Mouse (Mus musculus) hindbrain, embryonic 12.5 days (tissue): ENCODE results near the gene Abr. TPM values are rescaled to one million over a fixed set of nuclear protein-coding genes. Genes with fewer than 3 reads are reported as not detected.

Experiments used
- ATAC-seq: fragments of 200-750 bp; cut with Nextera tagmentation; 2 replicates; pipeline ENCODE4 v1.8.0; 2017; ENCODE audit warnings: moderate TSS enrichment; ENCODE audit not compliant: low FRiP score
- H3K27ac ChIP-seq: fragments of 300-500 bp; sonication (generic); 2 replicates; pipeline ENCODE4 v1.5.1; 2016; ENCODE audit warnings: mild to moderate bottlenecking
- H3K27me3 ChIP-seq: fragments of 300-500 bp; sonication (generic); 2 replicates; pipeline ENCODE4 v1.6.1; 2016; ENCODE audit warnings: mild to moderate bottlenecking
- H3K36me3 ChIP-seq: fragments of 300-500 bp; sonication (generic); 2 replicates; pipeline ENCODE4 v1.6.1; 2016; ENCODE audit warnings: mild to moderate bottlenecking
- H3K4me1 ChIP-seq: fragments of 300-500 bp; sonication (generic); 2 replicates; pipeline ENCODE4 v1.6.1; 2016
- H3K4me2 ChIP-seq: fragments of 300-500 bp; sonication (generic); replicated peaks from 2 replicates; pipeline ENCODE4 v1.6.1; 2016; ENCODE audit warnings: mild to moderate bottlenecking
- H3K4me3 ChIP-seq: fragments of 300-500 bp; sonication (generic); 2 replicates; pipeline ENCODE4 v1.5.1; 2016; ENCODE audit warnings: mild to moderate bottlenecking
- H3K9ac ChIP-seq: fragments of 300-500 bp; sonication (generic); 2 replicates; pipeline ENCODE4 v1.6.1; 2016; ENCODE audit warnings: mild to moderate bottlenecking, moderate library complexity
- H3K9me3 ChIP-seq: fragments of 300-500 bp; sonication (generic); replicated peaks from 2 replicates; pipeline ENCODE4 v1.6.1; 2016; ENCODE audit warnings: mild to moderate bottlenecking
- WGBS: fragments of 180-500 bp; shearing (Covaris S2); methylation state at CpG from one replicate; pipeline ENCODE4 v1.1.7; 2016; 5-methylcytosine and 5-hydroxymethylcytosine counted together
- polyA plus RNA-seq: library from polyadenylated mRNA; unstranded; fragments of >200 nt; fragmentation: Nextera tagmentation; extraction: Ambion mirVana; gene quantifications from 2 replicates; pipeline ENCODE4 v1.2.1, GENCODE M21; 2016

Gene Abr
- polyA plus RNA-seq, 1 experiment from 2014 or later: 85.3 TPM

- H3K4me3 ChIP-seq: peak overlapping the region; percentile 19
- ATAC-seq: peak; percentile 51
- H3K4me1 ChIP-seq: peaks cover 34% of the 10 kb centered on the region
- no peaks in the 10 kb centered on the region for H3K27me3 ChIP-seq
- no peak overlapping the region for H3K9ac ChIP-seq
- under 1% methylated on average over 19 of the region's 19 CpGs for WGBS
- no peaks in the 10 kb centered on the region for H3K9me3 ChIP-seq
- H3K36me3 ChIP-seq: no peaks in the 10 kb centered on the region
- peak overlapping the region; percentile 52 for H3K4me2 ChIP-seq
- peak overlapping the region; percentile 85 for H3K27ac ChIP-seq
Observed at GRCm38 (mm10) chr11:76645955-76646354, 23.8 kb upstream of the Abr start.

DNA sequence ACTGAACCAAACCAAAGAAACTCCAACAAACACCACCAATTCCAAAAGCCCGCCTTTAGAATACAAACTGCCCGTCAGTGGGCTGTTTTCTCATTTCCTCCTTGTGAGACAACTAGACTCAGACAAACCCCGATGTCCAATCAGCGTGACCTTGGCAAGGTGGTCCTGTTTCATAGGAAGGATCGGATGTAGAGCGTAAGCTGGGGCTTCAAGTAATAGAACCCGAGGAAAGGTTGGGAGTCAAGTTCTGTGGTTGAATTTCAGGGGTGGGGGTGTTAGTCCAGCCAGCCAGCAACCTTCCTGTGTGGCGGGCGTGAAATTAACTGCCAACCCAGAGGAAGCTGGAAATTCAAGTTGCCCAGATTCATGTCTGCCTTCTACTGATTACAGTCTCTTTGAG, 22.9 kb upstream of the Abr start:
- H3K27ac ChIP-seq: peak overlapping the region; percentile 85
- H3K4me3 ChIP-seq: no peak overlapping the region
- H3K36me3 ChIP-seq: no peaks in the 10 kb centered on the region
- ATAC-seq: no peak
- H3K9ac ChIP-seq: no peak overlapping the region
- 67% methylated on average over 9 of the region's 9 CpGs for whole genome bisulfite sequencing
- H3K27me3 ChIP-seq: no peaks in the 10 kb centered on the region
- H3K4me2 ChIP-seq: peak overlapping the region; percentile 52; the same call in 1 of the 2 replicates
- H3K4me1 ChIP-seq: peaks cover 34% of the 10 kb centered on the region
- no peaks in the 10 kb centered on the region for H3K9me3 ChIP-seq

DNA sequence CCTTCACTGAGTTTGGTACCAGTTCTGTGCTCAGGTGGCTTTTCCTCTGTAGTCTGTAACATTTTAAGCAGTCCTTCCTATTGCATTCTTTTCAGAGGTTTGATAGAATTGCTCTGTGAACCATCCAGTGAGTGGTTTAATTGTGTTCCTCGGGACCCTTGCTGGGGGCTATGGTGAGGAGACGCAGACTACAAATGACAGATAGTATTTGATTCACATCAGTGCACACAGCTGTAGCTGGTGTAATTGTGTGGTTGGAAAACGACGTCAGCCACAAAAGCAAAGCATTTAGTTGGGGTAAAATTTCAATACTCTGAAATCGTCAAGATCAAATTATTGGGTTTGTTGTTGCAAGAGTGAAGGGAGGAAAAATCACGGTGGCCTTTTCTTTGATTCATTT, 22.1 kb upstream of the Abr start:
- H3K4me1 ChIP-seq: peaks cover 36% of the 10 kb centered on the region
- H3K9ac ChIP-seq: no peak overlapping the region
- 33% methylated on average over 6 of the region's 6 CpGs for WGBS
- peak; percentile 51; the same call in 1 of the 2 replicates for ATAC-seq
- no peak overlapping the region for H3K4me3 ChIP-seq
- H3K4me2 ChIP-seq: no peak overlapping the region
- H3K36me3 ChIP-seq: no peaks in the 10 kb centered on the region
- H3K27ac ChIP-seq: peak overlapping the region; percentile 85
- no peaks in the 10 kb centered on the region for H3K9me3 ChIP-seq
- no peaks in the 10 kb centered on the region for H3K27me3 ChIP-seq

DNA sequence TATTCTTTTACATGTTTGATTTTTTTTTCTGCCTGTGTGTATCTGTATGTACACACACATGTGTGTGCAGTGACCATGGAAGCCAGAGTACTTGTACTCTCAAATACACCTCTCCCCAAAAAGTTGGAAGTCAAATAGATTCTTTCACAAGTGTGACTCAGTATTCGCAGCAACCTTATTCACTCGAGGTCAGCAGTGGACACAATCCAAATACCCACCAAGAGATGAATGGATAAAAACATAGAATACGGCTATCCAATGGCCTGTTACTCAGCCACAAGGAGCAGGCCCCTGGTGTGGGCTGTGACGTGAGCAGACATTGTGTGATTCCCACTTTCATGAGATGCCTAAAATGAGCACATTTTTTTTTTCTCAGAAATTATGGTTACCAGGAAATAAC, 18.1 kb upstream of the Abr start:
- peaks cover 16% of the 10 kb centered on the region for H3K4me1 ChIP-seq
- WGBS: 73% methylated on average over 4 of the region's 4 CpGs
- no peaks in the 10 kb centered on the region for H3K36me3 ChIP-seq

GRCm38 (mm10) chr11:76639269-76639985, 17.3 kb upstream of the Abr start:
- ATAC-seq: no peak
- Histone ChIP-seq H3K4me1 (0 out of 2 replicates have a peak, but pooled peaks cover 8% of the 10 kb centered on the region), H3K27ac (0 out of 2 replicates have a peak overlapping the region, but pooled peaks have one; percentile 30), H3K9ac (no peak overlapping the region), H3K4me2 (no peak overlapping the region), H3K4me3 (no peak overlapping the region), H3K9me3 (no peaks in the 10 kb centered on the region), H3K36me3 (no peaks in the 10 kb centered on the region), H3K27me3 (no peaks in the 10 kb centered on the region)
- WGBS: 74% methylated on average over 17 of the region's 17 CpGs

More for the DNA sequence above, 18.1 kb upstream of the Abr start:
- Histone ChIP-seq H3K4me3 (no peak overlapping the region), H3K9ac (no peak overlapping the region), H3K4me2 (no peak overlapping the region), H3K9me3 (no peaks in the 10 kb centered on the region), H3K27ac (no peak overlapping the region), H3K27me3 (no peaks in the 10 kb centered on the region)
- no peak for ATAC-seq

DNA sequence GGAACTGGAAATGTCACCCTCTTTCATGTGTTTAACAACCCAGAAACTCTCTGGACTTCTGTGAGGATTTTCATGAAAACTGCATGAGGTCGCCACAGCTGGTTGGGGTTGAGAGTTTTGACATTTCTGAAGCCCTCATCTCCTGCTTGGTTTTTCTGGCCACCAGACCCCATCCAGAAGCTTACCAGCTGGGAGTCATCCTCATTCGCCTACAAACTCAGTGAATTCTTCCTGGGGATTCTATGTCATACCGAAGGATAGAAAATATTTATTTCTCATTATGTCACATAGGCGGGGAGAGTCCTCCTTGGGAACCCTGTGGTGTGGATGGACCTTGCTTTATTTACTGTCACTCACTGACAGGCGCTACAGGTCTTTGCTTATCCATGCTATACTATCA, 8.4 kb upstream of the Abr start:
- H3K4me1 ChIP-seq: no peaks in the 10 kb centered on the region
- no peak for ATAC-seq
- no peak overlapping the region for H3K4me3 ChIP-seq
- H3K36me3 ChIP-seq: no peaks in the 10 kb centered on the region
- no peaks in the 10 kb centered on the region for H3K27me3 ChIP-seq
- 80% methylated on average over 5 of the region's 5 CpGs for WGBS
- H3K9ac ChIP-seq: no peak overlapping the region
- no peak overlapping the region for H3K4me2 ChIP-seq
- no peak overlapping the region for H3K27ac ChIP-seq
- H3K9me3 ChIP-seq: no peaks in the 10 kb centered on the region

GRCm38 (mm10) chr11:76630023-76630422, 7.9 kb upstream of the Abr start:
- no peak for ATAC-seq
- 40% methylated on average over 2 of the region's 2 CpGs for WGBS
- Histone ChIP-seq H3K4me2 (no peak overlapping the region), H3K4me1 (no peaks in the 10 kb centered on the region), H3K27ac (no peak overlapping the region), H3K4me3 (no peak overlapping the region), H3K36me3 (no peaks in the 10 kb centered on the region), H3K9me3 (no peaks in the 10 kb centered on the region), H3K27me3 (no peaks in the 10 kb centered on the region), H3K9ac (no peak overlapping the region)

DNA sequence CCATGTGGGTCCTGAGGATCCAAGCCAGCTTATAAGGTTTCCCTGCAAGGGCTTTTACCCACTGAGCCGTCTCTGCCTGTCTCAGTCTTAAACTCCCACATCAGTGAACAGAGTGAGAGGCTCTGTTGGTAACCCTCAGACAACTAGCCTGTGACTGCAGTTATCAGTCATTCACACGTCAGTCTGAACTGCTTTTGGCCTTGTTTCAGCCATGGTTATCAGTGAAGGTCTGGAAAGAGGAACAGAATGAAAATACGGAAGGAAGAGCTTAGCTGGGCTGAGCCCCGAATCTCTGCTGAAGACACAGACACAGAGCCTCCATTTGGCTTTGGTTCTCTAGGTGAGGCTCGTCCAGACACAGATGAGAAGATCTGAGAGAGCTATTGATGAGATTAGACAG, 6.5 kb upstream of the Abr start:
- 71% methylated on average over 5 of the region's 5 CpGs for WGBS
- Histone ChIP-seq H3K27ac (no peak overlapping the region), H3K4me1 (peaks cover 2% of the 10 kb centered on the region; the same call in 1 of the 2 replicates), H3K4me3 (no peak overlapping the region), H3K27me3 (0 out of 2 replicates have a peak, but pooled peaks cover 3% of the 10 kb centered on the region), H3K9ac (no peak overlapping the region), H3K9me3 (no peaks in the 10 kb centered on the region), H3K36me3 (no peaks in the 10 kb centered on the region), H3K4me2 (no peak overlapping the region)
- ATAC-seq: no peak

DNA sequence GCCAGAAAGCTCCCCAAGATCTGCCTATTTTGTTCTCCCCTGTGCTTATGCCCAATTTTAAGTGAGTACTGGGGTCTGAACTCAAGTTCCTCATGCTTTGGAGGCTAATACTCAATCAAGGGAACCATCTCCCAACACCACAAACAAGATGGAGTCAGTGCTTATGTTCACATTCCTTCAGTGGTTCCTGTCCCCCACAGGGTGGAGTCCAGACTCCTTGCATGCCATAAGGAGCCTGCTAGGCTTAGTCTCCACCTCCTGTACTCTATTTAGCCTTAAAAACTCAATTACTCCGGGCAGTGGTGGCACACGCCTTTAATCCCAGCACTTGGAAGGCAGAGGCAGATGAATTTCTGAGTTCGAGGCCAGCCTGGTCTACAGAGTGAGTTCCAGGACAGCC, 2.8 kb upstream of the Abr start:
- Histone ChIP-seq H3K27ac (no peak overlapping the region), H3K4me1 (peaks cover 25% of the 10 kb centered on the region), H3K27me3 (peaks cover 30% of the 10 kb centered on the region), H3K9me3 (no peaks in the 10 kb centered on the region), H3K36me3 (no peaks in the 10 kb centered on the region), H3K4me2 (no peak overlapping the region), H3K9ac (no peak overlapping the region), H3K4me3 (no peak overlapping the region)
- WGBS: 90% methylated on average over 3 of the region's 3 CpGs
- ATAC-seq: no peak

DNA sequence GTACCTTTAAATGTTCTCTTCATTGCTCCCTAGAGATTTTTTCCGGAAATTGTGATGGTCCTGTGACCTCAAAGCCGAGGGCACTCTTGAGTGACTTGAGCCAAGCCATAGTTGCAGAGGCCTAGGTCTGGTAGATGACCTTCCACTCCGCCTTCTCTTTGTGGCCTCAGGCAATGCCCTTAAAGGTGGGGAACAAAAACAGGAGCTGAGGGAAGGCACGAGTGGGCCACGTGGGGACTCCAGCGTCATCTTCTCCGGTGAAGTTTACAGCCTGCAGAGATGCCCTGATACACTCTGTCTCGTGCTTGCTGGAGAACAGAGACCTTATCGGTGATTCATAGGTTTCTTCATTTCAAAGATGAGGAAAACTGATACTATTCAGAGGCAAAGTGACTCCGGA, 2.0 kb upstream of the Abr start:
- H3K36me3 ChIP-seq: no peaks in the 10 kb centered on the region
- no peaks in the 10 kb centered on the region for H3K9me3 ChIP-seq
- peaks cover 30% of the 10 kb centered on the region for H3K27me3 ChIP-seq
- no peak overlapping the region for H3K4me3 ChIP-seq
- 53% methylated on average over 10 of the region's 10 CpGs for WGBS
- peak overlapping the region; percentile 100 for H3K4me2 ChIP-seq
- no peak overlapping the region for H3K27ac ChIP-seq
- ATAC-seq: no peak
- H3K9ac ChIP-seq: no peak overlapping the region
- H3K4me1 ChIP-seq: peaks cover 25% of the 10 kb centered on the region

DNA sequence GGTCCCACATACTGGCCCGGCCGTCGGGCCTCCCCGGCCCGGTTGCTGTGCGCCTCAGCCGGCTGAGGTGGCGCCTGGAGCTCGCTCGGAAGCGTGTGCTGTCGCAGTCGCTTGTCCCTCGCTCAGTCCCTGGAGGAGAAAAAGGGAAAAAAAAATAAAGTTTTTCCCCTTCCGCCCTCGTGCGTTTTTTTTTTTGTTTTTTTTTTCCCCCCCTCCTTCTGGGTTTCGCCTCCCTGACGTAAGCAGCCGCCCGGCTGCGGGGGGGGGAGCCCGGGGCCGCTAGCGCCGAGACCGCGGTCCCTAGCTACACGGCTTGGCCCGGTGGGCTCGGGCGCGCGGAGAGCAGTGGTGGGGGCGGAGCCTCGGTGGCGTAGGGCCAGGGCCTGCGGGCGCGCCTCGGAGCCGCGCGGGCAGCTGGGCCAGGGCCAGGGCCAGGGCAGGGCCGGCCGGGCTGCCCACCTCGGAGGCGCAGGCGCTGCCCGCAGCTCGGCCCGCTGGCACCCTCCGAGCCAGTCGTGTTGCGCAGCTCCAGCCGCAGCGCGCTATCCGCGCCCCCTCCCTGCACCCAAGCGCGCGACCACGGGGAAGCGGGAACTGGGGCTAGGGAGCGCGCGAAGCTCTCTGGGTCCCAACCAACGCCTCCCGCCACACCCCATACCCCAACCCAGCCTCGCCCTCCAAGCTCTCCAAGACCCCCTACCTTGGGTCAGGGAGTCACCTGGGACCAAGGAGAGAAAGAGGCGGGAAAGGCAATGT, 1.3 kb upstream of the Abr start:
- Histone ChIP-seq H3K4me3 (peak overlapping the region; percentile 70), H3K27ac (no peak overlapping the region), H3K9me3 (no peaks in the 10 kb centered on the region), H3K9ac (peak overlapping the region; percentile 65), H3K27me3 (peaks cover 30% of the 10 kb centered on the region), H3K4me2 (peak overlapping the region; percentile 100), H3K36me3 (no peaks in the 10 kb centered on the region), H3K4me1 (peaks cover 25% of the 10 kb centered on the region)
- ATAC-seq: peak; percentile 78
- WGBS: under 1% methylated on average over 65 of the region's 72 CpGs

DNA sequence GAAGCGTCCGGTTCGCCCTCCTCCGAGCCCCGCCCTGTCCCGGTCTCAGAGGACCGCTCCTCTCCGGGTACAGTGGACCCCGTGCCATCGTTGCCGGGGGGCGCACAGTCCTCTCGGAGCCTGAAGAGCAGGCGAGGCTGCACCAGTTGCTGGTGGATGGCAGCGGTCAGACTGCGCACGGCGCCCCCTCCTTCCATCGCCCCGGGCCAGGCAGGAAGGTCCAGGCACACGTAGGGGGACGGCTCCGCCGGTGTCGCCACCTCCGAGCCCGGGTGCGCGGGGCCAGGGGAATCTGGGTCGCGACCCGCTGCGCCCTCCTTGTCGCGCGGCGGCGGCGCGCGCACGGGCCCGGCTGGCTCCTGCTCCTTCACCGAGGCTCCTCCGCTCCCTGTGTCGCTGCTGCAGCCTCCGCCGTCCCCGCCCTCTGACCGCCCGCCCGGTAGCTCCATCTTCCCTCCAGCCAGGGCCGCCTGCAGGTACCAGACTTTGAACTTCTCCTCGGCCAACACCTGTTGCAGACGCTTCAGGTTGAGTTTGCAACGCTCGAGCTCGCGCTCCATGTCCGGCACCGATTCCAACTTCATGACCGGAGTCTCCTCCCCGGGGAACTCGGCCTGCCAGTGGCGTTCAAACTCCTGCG, 572 bp upstream of the Abr start:
- peak overlapping the region; percentile 100 for H3K4me2 ChIP-seq
- no peak overlapping the region for H3K27ac ChIP-seq
- no peaks in the 10 kb centered on the region for H3K36me3 ChIP-seq
- H3K9ac ChIP-seq: peak overlapping the region; percentile 65
- peak overlapping the region; percentile 70 for H3K4me3 ChIP-seq
- peaks cover 30% of the 10 kb centered on the region for H3K27me3 ChIP-seq
- peak; percentile 24; the same call in 1 of the 2 replicates for ATAC-seq
- no peaks in the 10 kb centered on the region for H3K9me3 ChIP-seq
- WGBS: 0% methylated on average over 45 of the region's 66 CpGs
- peaks cover 25% of the 10 kb centered on the region for H3K4me1 ChIP-seq
